Mouse (Mus musculus): ENCODE data around the gene Ranbp17.
A peak's percentile ranks its signal among the peaks of the same experiment; 100 is the strongest.

The Ranbp17 gene

DNA sequence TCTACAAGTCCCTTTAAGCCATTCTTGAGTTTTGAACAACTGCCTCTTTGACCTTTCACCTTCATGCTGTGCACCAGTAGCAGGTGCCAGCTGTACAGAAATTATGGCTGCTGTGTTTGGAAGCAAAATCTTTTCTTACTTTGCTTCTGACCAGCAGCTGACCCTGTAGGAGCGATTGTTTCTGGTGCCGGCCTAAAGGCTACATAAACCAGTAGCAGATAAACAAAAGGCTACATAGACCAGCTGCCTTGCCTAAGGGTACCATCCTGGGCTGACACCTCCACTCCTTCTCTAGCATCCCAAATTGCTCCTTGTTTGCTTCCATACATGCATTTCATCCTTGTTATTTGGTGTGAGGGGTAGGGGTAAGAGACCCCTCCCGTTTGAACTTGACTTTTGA, 279.4 kb downstream of the Ranbp17 start:
- no peak for DNase-seq (ENCODE audit: low spot score in 2 of 2)

DNA sequence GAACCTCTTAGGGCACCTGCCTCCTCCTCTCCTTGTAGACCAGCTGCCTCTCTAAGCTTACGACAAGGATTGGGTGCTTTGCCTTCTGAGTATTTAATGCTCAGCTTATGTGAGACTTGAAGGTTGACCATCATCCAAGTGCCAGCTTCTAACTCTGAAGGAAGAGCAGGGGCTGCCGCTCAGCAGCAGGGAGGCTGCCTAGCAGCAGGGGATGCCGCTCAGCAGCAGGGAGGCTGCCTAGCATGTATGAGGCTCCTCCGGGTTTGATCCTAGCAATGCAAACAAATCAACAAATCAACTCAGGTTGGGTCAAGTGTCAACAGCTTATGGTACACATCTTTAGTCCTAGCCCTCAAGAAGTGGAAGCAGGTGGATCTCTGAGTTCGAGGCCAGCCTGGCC, 281.5 kb downstream of the Ranbp17 start:
- DNase-seq (ENCODE audit: low spot score in 2 of 2), result no peak

- no peak for DNase-seq (ENCODE audit: low spot score in 2 of 2)
Observed at GRCm38 (mm10) chr11:33228186-33228585, 285.4 kb downstream of the Ranbp17 start.

- DNase-seq (ENCODE audit: low spot score in 2 of 2), result no peak
Observed at GRCm38 (mm10) chr11:33226516-33226915, 287.0 kb downstream of the Ranbp17 start.

GRCm38 (mm10) chr11:33221566-33222365, 291.8 kb downstream of the Ranbp17 start:
- DNase-seq (ENCODE audit: low spot score in 2 of 2), result peak in 1 of 2 experiments; percentile 19

DNA sequence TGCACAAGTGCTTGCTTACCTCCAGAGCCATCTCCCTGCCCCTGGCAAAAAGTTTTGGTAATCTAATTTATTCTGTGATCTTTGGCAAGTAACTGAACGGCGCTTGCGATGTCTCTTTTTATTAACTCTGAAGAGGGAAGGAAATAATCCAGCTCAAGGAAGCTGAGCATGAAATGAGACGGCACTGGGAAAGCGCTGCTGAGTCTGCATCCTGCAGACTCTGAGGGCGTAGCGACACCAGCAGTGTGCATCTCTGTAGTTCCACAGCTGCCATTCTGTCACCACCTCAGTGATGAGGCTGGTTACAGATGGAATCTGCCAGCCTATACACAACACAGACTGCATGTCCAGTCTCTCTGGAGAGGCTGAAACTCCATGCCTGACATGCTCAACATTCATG, 292.8 kb downstream of the Ranbp17 start:
- DNase-seq (ENCODE audit: low spot score in 2 of 2), result no peak

- DNase-seq (ENCODE audit: low spot score in 2 of 2), result no peak
Observed at GRCm38 (mm10) chr11:33217384-33218079, 296.0 kb downstream of the Ranbp17 start.

DNA sequence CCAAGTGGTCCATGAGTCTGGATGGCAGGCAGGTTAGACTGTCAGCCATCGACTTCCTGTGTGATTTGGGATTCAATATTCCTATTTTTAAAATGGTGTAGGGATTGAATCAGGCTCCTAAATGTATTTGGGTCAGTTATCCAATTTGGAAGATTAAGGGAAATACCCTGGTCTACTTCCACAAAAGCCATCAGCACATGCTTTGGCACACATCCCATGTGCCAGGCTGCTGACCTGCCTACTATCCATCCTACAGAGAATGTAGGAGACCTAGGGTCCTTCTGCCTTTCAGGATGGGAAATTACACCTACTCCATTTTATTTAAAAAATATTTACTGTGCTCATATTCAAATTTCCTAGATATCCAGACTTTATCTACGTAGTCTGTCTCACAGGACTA, 306.1 kb downstream of the Ranbp17 start:
- DNase-seq (ENCODE audit: low spot score in 2 of 2), result no peak

DNA sequence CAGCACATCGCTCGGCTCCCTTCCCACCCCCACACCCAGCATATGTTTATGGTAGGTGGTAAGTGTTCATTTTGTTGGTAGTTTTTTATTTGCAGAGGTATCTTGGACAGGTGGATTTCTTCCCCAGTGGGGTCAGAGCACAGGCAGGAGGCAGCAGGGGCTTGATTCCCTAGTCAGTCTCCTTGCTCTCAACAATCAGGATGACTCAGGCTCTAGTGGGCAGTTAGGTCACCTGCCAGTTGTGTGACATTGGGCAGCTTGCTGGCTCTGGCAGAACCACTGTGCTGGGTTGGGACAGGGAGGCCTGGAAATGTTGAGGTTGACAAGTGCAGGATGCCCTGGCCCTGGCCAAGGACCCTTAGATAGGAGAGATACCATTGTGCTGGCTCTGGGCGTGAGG, 308.6 kb downstream of the Ranbp17 start:
- no peak for DNase-seq (ENCODE audit: low spot score in 2 of 2)

DNA sequence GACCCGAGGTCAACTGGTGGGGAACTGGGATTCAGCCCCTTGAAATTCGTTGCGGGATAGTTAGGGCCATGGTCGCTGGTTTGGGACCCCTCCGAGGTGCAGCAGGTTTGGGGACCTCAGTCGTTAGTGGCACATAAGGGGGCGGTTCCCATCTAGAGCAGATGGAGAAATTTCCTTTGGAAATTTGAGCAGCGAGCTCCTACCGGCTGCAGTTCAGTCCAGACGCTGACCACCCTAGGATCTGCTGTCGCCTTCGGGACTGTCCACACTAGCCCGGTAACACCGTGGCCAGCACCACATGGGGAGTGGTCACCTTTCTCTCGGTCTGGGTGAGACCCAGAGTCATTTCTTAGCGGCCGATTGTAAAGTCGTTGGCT, 309.2 kb downstream of the Ranbp17 start:
- no peak for DNase-seq (ENCODE audit: low spot score in 2 of 2)

DNA sequence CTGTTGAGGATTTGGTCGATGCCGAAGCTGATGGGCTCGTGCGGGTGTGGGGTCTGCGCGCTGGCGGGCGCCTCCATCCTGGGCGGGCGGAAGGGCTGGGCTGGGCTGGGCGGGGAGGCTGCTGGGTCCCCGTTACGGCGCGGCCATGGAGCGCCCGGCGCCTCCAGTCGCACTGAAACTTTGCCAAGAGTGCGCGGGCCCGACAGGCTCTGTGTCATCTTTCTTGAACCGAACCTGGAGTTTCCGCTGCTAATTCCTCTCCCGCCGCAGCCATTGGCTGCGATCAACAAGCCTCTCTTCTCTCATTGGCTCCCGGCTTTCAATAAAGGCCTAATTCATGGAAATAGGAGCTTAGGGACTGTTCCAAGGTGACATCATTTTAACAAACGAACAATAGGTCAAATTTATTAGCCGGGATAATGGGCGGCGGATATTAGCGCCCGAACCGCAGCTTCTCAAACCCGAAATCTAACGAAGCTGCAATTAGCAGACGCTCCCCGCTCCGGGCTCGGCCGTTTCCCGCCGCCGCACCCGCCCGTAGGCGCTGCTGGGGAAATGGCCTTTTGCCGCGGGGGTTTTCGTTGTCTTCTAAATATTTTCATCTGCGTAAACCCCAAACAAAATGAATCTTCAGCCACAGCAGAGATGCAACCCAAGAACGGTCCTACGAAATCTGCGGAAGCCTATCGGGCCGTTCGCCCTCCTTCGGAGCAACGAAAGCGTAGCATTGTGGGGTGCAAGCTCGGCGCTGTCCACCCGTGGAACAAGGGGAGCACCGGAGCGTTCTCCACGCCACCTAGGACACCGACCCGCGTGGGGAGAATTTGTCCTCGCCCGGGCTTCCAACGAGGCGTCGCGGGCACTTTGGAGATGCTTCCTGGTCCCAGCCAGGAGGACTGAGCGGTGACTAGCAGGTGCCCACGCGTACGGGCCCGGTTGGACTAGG, 309.9 kb downstream of the Ranbp17 start, which contains the start of gene Tlx3:
TSS of gene Tlx3 (minus strand) at position 207 of the 946 bp plus-strand sequence.
- DNase-seq (ENCODE audit: low spot score in 2 of 2), result no peak

GRCm38 (mm10) chr11:33202972-33203371, 310.6 kb downstream of the Ranbp17 start:
- DNase-seq (ENCODE audit: low spot score in 2 of 2), result no peak

GRCm38 (mm10) chr11:33202296-33202695, 311.2 kb downstream of the Ranbp17 start:
- DNase-seq (ENCODE audit: low spot score in 2 of 2), result no peak

DNA sequence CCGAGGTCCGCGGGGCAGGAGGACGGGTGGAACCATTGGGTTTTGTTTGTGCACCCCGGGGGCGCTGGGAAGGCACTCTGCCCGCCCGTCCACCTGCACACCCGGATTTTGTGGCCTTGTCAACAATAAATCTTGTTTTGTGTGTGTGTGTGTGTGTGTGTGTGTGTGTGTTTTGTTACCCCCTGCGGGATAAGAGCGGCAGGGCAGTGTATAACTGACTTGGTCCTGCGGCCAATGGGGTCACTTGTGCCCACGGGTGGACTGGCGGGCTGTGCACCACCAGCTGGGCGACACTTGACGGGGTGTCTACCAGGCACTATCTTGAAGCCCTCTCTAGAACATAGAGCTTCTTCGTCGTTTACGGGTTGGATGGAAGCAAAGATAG, 311.9 kb downstream of the Ranbp17 start:
- DNase-seq (ENCODE audit: low spot score in 2 of 2), result no peak

GRCm38 (mm10) chr11:33200764-33201625, 312.6 kb downstream of the Ranbp17 start:
- no peak for DNase-seq (ENCODE audit: low spot score in 2 of 2)

GRCm38 (mm10) chr11:33199906-33200763, 313.4 kb downstream of the Ranbp17 start:
- no peak for DNase-seq (ENCODE audit: low spot score in 2 of 2)

- no peak for DNase-seq (ENCODE audit: low spot score in 2 of 2)
Observed at GRCm38 (mm10) chr11:33199117-33199514, 314.4 kb downstream of the Ranbp17 start.

GRCm38 (mm10) chr11:33198351-33199116, 315.0 kb downstream of the Ranbp17 start:
- DNase-seq (ENCODE audit: low spot score in 2 of 2), result no peak

DNA sequence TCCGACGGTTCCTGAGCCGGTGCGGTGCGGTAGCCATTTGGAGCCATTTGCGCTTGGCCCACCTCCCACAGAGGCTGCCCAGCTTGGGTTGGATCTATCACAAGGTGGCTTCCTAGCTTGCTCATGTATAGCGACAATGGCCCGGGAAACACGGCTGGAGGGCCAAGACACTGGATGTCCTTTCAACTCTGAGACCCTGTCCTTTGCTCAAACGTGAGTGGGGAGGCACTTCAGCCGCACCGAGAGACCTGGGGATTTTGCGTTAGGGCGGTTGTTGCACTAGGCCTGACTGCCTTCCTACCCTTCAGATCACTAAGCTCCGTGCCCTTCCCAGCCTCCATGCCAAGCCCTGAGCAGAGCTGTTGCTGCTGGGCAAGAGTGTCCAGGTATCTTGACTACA, 315.9 kb downstream of the Ranbp17 start:
- DNase-seq (ENCODE audit: low spot score in 2 of 2), result no peak
